Mouse (Mus musculus): ENCODE measurements around the gene Shroom1. TPM values are rescaled to one million over a fixed set of nuclear protein-coding genes. Genes with fewer than 3 reads are reported as not detected.

The Shroom1 gene
- polyA plus RNA-seq (2014; fragmentation: Illumina TruSeq; extraction: RNeasy Lipid Tissue Mini Kit (QIAGEN cat#74804); ENCODE audit: insufficient read depth, low read depth, low replicate concordance), result 0.87 TPM

GRCm38 (mm10) chr11:53456474-53457371 is at the start of gene Shroom1, which contains the start of gene Gm10447:
Gene Shroom1, plus strand, starts transcription at chr11:53457205.
Gene Gm10447, minus strand, starts transcription at chr11:53457110.

DNA sequence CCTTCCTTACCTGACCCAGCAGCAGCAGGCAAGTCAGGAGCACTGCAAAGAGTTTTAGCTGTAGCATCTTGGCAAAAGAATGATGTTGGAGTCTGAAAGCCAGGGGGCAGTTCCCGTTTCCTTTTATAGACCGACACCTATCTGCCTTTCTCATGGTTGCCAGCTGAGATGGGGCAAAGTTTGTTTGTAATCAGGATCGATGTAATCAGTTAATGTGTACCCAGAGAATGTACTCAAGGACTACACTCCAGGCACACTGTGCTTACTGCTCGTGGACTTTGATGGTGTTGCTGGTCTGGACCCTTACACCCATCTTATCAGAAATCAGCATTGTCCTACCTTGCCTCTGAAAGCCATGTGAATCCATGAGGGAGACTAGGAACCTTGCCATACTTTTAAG is 34.0 kb upstream of the Shroom1 start, which contains the start of gene Leap2:
TSS of gene Leap2 (minus strand) at position 135 of the 400 bp plus-strand sequence.

GRCm38 (mm10) chr11:53430670-53431346 is 26.2 kb upstream of the Shroom1 start, which contains the start of the genes Uqcrq and Gdf9:
Gene Uqcrq, minus strand, starts transcription at chr11:53430831.
Gene Gdf9, plus strand, starts transcription at chr11:53431023.

GRCm38 (mm10) chr11:53469968-53470695 is 13.1 kb downstream of the Shroom1 start, which contains the start of gene Gm9837:
Gene Gm9837, minus strand, starts transcription at chr11:53470479.

GRCm38 (mm10) chr11:53479783-53480301 is 22.8 kb downstream of the Shroom1 start, which contains the start of the genes Gm9945 and Sowaha:
Gene Gm9945, plus strand, starts transcription at chr11:53480166.
Gene Sowaha, minus strand, starts transcription at chr11:53480274.

Other genes starting within 250 kb of the Shroom1 start
- gene Hspa4, start 156.7 kb upstream of the Shroom1 start, polyA plus RNA-seq (2014; fragmentation: Illumina TruSeq; extraction: RNeasy Lipid Tissue Mini Kit (QIAGEN cat#74804); ENCODE audit: insufficient read depth, low read depth, low replicate concordance), result 51.9 TPM
- gene Zcchc10, start 132.5 kb upstream of the Shroom1 start, polyA plus RNA-seq (2014; fragmentation: Illumina TruSeq; extraction: RNeasy Lipid Tissue Mini Kit (QIAGEN cat#74804); ENCODE audit: insufficient read depth, low read depth, low replicate concordance), result 13.2 TPM
- 12.3 TPM for gene Aff4, start 106.4 kb upstream of the Shroom1 start, polyA plus RNA-seq (2014; fragmentation: Illumina TruSeq; extraction: RNeasy Lipid Tissue Mini Kit (QIAGEN cat#74804); ENCODE audit: insufficient read depth, low read depth, low replicate concordance)
- gene Leap2, start 34.0 kb upstream of the Shroom1 start, polyA plus RNA-seq (2014; fragmentation: Illumina TruSeq; extraction: RNeasy Lipid Tissue Mini Kit (QIAGEN cat#74804); ENCODE audit: insufficient read depth, low read depth, low replicate concordance), result not detected
- 315 TPM for gene Uqcrq, start 26.4 kb upstream of the Shroom1 start, polyA plus RNA-seq (2014; fragmentation: Illumina TruSeq; extraction: RNeasy Lipid Tissue Mini Kit (QIAGEN cat#74804); ENCODE audit: insufficient read depth, low read depth, low replicate concordance)
- gene Gdf9, start 26.2 kb upstream of the Shroom1 start, polyA plus RNA-seq (2014; fragmentation: Illumina TruSeq; extraction: RNeasy Lipid Tissue Mini Kit (QIAGEN cat#74804); ENCODE audit: insufficient read depth, low read depth, low replicate concordance), result 1.0 TPM
- not detected for gene Gm10447, start 95 bp upstream of the Shroom1 start, polyA plus RNA-seq (2014; fragmentation: Illumina TruSeq; extraction: RNeasy Lipid Tissue Mini Kit (QIAGEN cat#74804); ENCODE audit: insufficient read depth, low read depth, low replicate concordance)
- gene Gm9837, start 13.3 kb downstream of the Shroom1 start, polyA plus RNA-seq (2014; fragmentation: Illumina TruSeq; extraction: RNeasy Lipid Tissue Mini Kit (QIAGEN cat#74804); ENCODE audit: insufficient read depth, low read depth, low replicate concordance), result not detected
- gene Gm9945, start 23.0 kb downstream of the Shroom1 start, polyA plus RNA-seq (2014; fragmentation: Illumina TruSeq; extraction: RNeasy Lipid Tissue Mini Kit (QIAGEN cat#74804); ENCODE audit: insufficient read depth, low read depth, low replicate concordance), result not detected
- gene Sowaha, start 23.1 kb downstream of the Shroom1 start, polyA plus RNA-seq (2014; fragmentation: Illumina TruSeq; extraction: RNeasy Lipid Tissue Mini Kit (QIAGEN cat#74804); ENCODE audit: insufficient read depth, low read depth, low replicate concordance), result 0.29 TPM
- 21.4 TPM for gene Sept8, start 62.1 kb downstream of the Shroom1 start, polyA plus RNA-seq (2014; fragmentation: Illumina TruSeq; extraction: RNeasy Lipid Tissue Mini Kit (QIAGEN cat#74804); ENCODE audit: insufficient read depth, low read depth, low replicate concordance)
- gene Kif3a, start 110.2 kb downstream of the Shroom1 start, polyA plus RNA-seq (2014; fragmentation: Illumina TruSeq; extraction: RNeasy Lipid Tissue Mini Kit (QIAGEN cat#74804); ENCODE audit: insufficient read depth, low read depth, low replicate concordance), result 6.5 TPM
- gene Il4, start 161.5 kb downstream of the Shroom1 start, polyA plus RNA-seq (2014; fragmentation: Illumina TruSeq; extraction: RNeasy Lipid Tissue Mini Kit (QIAGEN cat#74804); ENCODE audit: insufficient read depth, low read depth, low replicate concordance), result not detected
- gene Il13, start 177.5 kb downstream of the Shroom1 start, polyA plus RNA-seq (2014; fragmentation: Illumina TruSeq; extraction: RNeasy Lipid Tissue Mini Kit (QIAGEN cat#74804); ENCODE audit: insufficient read depth, low read depth, low replicate concordance), result not detected